Mouse (Mus musculus) forebrain, embryonic 14.5 days (tissue): ENCODE measurements around the gene Dner. TPM values are rescaled to one million over a fixed set of nuclear protein-coding genes. Genes with fewer than 3 reads are reported as not detected.

Source experiments
- ATAC-seq: fragments of 200-750 bp; cut with Nextera tagmentation; 2 replicates; pipeline ENCODE4 v1.8.0; 2017; ENCODE audit warnings: mild to moderate bottlenecking, moderate library complexity
- DNase-seq: peaks from one replicate; pipeline ENCODE4 v3.0.0-alpha.2; 2015; ENCODE audit warnings: low spot score
- H3K27ac ChIP-seq: fragments of 300-500 bp; sonication (generic); 2 replicates; pipeline ENCODE4 v1.5.1; 2014; ENCODE audit warnings: low read depth, mild to moderate bottlenecking, control low read depth, low read length, moderate library complexity
- H3K27me3 ChIP-seq: fragments of 300-500 bp; sonication (generic); replicated peaks from 2 replicates; pipeline ENCODE4 v1.6.1; 2014; ENCODE audit warnings: low read length, control low read depth, mixed read lengths; ENCODE audit not compliant: control insufficient read depth, insufficient read depth
- H3K36me3 ChIP-seq: fragments of 300-500 bp; sonication (generic); 2 replicates; pipeline ENCODE4 v1.6.1; 2014; ENCODE audit warnings: low read length, control low read depth; ENCODE audit not compliant: control insufficient read depth, insufficient read depth
- H3K4me1 ChIP-seq: fragments of 300-500 bp; sonication (generic); 2 replicates; pipeline ENCODE4 v1.6.1; 2014; ENCODE audit warnings: antibody characterized with exemption, low read length, control low read depth; ENCODE audit not compliant: control insufficient read depth, insufficient read depth
- H3K4me2 ChIP-seq: fragments of 300-500 bp; sonication (generic); 2 replicates; pipeline ENCODE4 v1.6.1; 2014; ENCODE audit warnings: mild to moderate bottlenecking, control low read depth, low read length
- H3K4me3 ChIP-seq: fragments of 300-500 bp; sonication (generic); 2 replicates; pipeline ENCODE4 v1.5.1; 2014; ENCODE audit warnings: low read depth, low read length, control low read depth
- H3K9ac ChIP-seq: fragments of 300-500 bp; sonication (generic); 2 replicates; pipeline ENCODE4 v1.6.1; 2014; ENCODE audit warnings: mild to moderate bottlenecking, low read length, control low read depth, moderate library complexity
- H3K9me3 ChIP-seq: fragments of 300-500 bp; sonication (generic); replicated peaks from 2 replicates; pipeline ENCODE4 v1.6.1; 2016; ENCODE audit warnings: low read length, control low read depth, mixed read lengths; ENCODE audit not compliant: control insufficient read depth
- WGBS: fragments of 180-500 bp; shearing (Covaris S2); extraction: QIAGEN DNeasy Blood & Tissue Kit; methylation state at CpG from one replicate; pipeline ENCODE4 v1.1.7; 2014; 5-methylcytosine and 5-hydroxymethylcytosine counted together
- polyA plus RNA-seq: library from polyadenylated mRNA; unstranded; fragments of >200 nt; fragmentation: Nextera tagmentation; extraction: Ambion mirVana; gene quantifications from 2 replicates; pipeline ENCODE4 v1.2.1, GENCODE M21; 2014

Gene Dner
- polyA plus RNA-seq, 1 experiment from 2014 or later: 103 TPM

DNA sequence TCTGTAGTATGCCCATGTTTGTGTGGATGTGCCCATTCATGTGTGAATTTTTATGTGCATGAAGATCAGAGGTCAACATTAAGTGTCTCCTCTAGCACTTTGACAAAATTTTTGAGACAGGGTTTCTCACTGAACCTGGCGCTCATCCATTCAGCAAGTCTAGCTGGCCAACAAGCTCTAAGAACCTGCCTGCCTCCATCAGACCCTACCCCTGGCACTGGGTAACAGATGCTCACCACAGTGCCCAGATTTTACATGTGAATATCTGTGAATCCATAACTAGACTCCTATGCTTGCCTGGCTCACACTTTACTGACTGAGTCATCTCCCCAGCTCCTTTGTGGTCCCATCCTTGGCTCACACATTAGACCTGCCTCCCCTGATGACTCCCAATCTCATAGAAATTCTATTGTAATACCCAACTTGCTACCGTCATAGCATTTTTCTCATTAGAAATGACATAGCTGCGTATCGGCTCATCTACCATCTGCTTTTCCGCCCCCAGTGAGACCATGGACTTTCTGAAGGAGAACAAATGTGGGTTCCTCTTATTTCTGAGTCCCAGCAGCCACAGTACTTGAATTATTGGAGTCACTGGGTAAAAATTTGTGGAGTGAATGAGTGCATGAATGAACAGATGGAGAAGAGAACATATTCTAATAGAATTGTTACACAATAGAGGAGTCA, 231.9 kb downstream of the Dner start:
- 96% methylated on average over 5 of the region's 5 CpGs for WGBS
- Histone ChIP-seq H3K9ac (no peak overlapping the region), H3K4me1 (no peaks in the 10 kb centered on the region), H3K4me3 (no peak overlapping the region), H3K9me3 (no peaks in the 10 kb centered on the region), H3K36me3 (no peaks in the 10 kb centered on the region), H3K4me2 (no peak overlapping the region), H3K27me3 (no peaks in the 10 kb centered on the region), H3K27ac (no peak overlapping the region)
- no peak for DNase-seq
- no peak for ATAC-seq

DNA sequence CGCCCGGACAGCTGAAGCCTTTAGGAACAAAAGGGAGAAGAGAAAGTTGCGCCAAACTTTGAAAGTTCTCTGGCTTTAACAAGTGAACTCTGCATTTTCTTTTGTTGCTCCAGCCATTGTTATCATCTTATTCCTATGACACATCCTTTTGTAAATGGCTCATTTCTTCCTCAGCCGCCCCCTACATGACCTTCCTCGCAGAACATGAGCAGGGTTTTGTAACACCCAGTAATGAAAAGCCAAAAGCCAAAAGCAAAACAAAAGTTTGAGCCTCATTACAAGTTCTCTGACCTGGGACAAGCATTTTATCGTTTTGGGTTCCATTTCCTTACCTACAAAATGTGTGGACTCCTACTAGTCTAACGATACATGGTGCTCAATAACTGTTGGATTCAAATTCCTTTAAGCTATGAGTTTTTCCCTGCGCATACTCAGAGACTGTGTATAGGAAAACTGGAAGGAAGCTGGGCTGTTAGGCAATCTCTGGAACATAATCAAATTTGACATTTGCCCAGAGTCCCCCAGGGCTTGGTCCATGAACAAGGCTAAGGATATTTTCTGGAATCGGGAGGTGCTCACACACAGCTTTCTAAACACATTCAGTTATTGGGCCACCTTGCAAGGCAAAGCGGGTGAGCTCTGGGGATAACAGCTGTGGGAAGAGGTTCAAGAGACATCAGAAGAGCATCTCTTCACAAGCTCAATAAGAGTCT, 246.3 kb downstream of the Dner start:
- no peak for ATAC-seq
- Histone ChIP-seq H3K4me1 (no peaks in the 10 kb centered on the region), H3K36me3 (no peaks in the 10 kb centered on the region), H3K9me3 (no peaks in the 10 kb centered on the region), H3K4me2 (no peak overlapping the region), H3K27ac (no peak overlapping the region), H3K9ac (no peak overlapping the region), H3K27me3 (no peaks in the 10 kb centered on the region), H3K4me3 (no peak overlapping the region)
- no peak for DNase-seq
- 87% methylated on average over 10 of the region's 10 CpGs for WGBS

DNA sequence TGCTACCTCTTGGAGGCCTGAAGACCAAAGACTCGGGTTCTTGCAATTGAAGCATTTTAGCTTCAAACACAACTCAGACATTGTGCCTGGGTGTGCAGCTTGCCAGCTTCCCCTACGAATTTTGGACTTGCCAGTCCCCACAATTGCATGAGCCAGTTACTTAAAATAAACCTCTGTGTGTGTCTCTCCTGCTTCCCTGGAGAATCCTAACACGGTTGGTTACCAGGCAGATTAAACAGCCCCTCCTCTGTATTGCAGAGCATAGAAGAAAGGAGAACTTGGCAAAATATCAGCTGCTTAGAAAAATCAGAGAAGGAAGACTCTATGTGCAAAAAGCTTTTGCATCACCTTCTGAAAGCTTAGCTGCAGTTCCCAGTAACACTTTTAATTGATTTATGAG, 252.4 kb downstream of the Dner start:
- no peak for ATAC-seq
- WGBS: 51% methylated on average over 3 of the region's 3 CpGs
- peak; percentile 55 for DNase-seq
- Histone ChIP-seq H3K36me3 (no peaks in the 10 kb centered on the region), H3K4me3 (no peak overlapping the region), H3K4me1 (no peaks in the 10 kb centered on the region), H3K27ac (no peak overlapping the region), H3K4me2 (no peak overlapping the region), H3K9me3 (no peaks in the 10 kb centered on the region), H3K27me3 (no peaks in the 10 kb centered on the region), H3K9ac (no peak overlapping the region)

DNA sequence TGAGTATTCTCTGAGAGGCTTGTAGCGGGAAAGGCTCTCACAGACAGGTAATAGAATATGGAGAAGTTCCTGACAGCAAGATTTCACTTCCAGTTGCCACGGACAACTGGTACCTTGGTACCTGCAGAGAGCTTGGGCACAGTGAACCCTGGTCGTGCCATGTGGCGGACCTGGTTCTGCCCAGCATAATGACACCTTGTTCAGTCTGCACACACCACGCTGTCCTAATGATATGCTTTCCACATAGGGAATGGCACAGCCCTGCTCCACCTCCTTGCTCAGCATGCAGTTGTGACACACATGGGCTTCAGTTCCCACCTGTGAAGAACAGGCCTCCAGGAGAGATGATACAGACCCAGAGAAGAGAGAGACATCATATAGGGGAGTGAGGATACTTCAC, 253.0 kb downstream of the Dner start:
- no peaks in the 10 kb centered on the region for H3K9me3 ChIP-seq
- H3K27me3 ChIP-seq: no peaks in the 10 kb centered on the region
- ATAC-seq: no peak
- WGBS: 92% methylated on average over 5 of the region's 5 CpGs
- H3K4me2 ChIP-seq: no peak overlapping the region
- H3K27ac ChIP-seq: no peak overlapping the region
- DNase-seq: no peak
- no peaks in the 10 kb centered on the region for H3K4me1 ChIP-seq
- H3K4me3 ChIP-seq: no peak overlapping the region
- no peak overlapping the region for H3K9ac ChIP-seq
- no peaks in the 10 kb centered on the region for H3K36me3 ChIP-seq

DNA sequence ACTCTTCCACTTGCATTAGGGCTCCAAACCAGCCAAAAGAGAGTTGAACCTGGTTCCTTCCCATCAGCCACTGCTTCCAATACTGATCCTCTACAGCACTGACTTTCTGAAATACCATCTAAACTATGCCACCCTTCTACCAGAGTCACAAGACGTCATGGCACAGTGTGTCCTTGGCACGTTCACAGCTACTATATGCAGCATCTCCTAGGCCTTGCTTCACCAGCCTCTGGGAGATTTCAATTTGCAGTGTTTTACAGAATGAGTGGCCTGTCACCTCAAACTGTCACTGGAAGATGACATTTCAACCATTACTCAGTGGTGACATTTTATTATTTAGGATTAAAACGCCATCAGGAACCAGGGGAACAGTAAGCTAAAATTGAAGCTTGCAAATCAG, 254.6 kb downstream of the Dner start:
- Histone ChIP-seq H3K9ac (no peak overlapping the region), H3K27ac (peak overlapping the region; percentile 3; the same call in 1 of the 2 replicates), H3K4me3 (no peak overlapping the region), H3K4me1 (no peaks in the 10 kb centered on the region), H3K9me3 (no peaks in the 10 kb centered on the region), H3K36me3 (no peaks in the 10 kb centered on the region), H3K4me2 (no peak overlapping the region), H3K27me3 (no peaks in the 10 kb centered on the region)
- no peak for DNase-seq
- no peak for ATAC-seq
- WGBS: 82% methylated on average over 3 of the region's 3 CpGs

DNA sequence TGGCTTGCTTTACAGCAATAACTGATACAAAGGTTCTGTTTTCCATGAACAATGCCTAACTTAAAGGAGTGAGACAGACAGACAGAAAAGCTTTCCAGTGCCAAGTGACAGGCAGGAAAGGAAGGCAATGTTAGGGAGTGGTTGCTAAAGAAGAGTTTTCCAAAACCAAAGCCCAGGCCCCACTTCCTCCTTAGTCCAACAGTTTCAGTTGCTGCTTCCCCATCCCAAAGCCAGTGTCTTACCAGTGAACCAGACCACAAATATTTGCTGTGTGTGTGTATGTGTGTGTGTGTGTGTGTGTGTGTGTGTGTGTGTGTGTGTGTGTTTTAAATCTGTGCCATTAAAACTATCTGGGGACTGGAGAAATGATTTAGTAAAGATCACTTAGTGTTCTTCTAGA, 258.5 kb downstream of the Dner start:
- Histone ChIP-seq H3K27me3 (no peaks in the 10 kb centered on the region), H3K4me2 (no peak overlapping the region), H3K27ac (no peak overlapping the region), H3K4me1 (no peaks in the 10 kb centered on the region), H3K4me3 (no peak overlapping the region), H3K36me3 (no peaks in the 10 kb centered on the region), H3K9me3 (no peaks in the 10 kb centered on the region), H3K9ac (no peak overlapping the region)
- no peak for ATAC-seq
- no peak for DNase-seq

DNA sequence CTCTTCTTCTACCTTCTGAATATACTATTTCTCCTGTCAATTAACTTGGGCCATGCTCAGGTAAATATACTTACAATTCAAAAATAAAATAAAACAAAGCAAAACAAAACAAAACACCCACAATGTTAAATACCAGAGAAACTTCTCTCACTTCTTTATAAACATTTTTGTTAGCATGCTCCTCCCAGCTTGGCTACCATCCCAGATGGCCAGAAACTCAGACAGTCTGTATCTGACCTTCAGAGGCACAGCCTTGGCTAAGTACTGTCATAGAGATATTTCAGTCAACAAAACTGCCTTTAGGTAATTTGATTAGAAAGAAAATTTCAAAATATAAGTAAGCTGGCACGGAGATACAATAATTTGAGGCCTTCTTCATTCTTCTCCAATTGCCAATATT, 259.7 kb downstream of the Dner start:
- DNase-seq: no peak
- H3K36me3 ChIP-seq: no peaks in the 10 kb centered on the region
- no peak overlapping the region for H3K4me3 ChIP-seq
- H3K9ac ChIP-seq: no peak overlapping the region
- no peak overlapping the region for H3K4me2 ChIP-seq
- no peak overlapping the region for H3K27ac ChIP-seq
- WGBS: 69% methylated on average over 1 of the region's 1 CpGs
- no peak for ATAC-seq
- H3K27me3 ChIP-seq: no peaks in the 10 kb centered on the region
- no peaks in the 10 kb centered on the region for H3K4me1 ChIP-seq
- H3K9me3 ChIP-seq: no peaks in the 10 kb centered on the region

DNA sequence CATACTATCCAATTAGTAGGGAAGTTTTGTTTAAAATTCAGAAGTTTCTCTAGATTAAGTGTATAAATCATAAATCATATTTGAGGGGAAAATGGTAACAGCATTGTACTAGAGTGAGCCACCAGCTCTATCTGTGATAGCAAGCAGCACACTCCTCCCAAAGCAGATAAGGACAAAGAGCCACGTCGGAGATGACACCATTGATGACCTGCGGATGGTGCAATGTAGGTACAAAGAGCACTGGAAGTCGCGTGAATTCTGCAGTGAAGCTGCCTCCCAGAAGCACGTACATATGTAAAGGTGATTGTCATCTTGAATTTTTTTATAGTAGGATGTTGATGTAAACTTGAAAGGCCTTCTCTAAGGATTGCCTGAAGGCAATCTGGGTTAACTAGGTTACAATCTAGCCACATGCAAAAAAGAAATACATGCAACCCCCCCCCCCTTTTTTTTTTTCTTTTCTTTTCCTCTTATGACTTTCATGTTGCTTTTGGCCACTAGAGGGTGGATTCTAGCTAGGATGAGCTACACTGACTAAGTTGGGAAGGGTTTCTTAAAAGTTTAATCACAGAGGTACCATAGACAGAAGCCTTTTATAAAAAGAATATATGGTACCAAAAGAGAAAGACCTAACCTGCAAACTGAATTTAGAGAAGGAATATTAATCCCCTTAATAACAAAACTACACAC, 262.6 kb downstream of the Dner start:
- WGBS: 81% methylated on average over 6 of the region's 6 CpGs
- no peaks in the 10 kb centered on the region for H3K4me1 ChIP-seq
- no peaks in the 10 kb centered on the region for H3K9me3 ChIP-seq
- no peak overlapping the region for H3K4me2 ChIP-seq
- no peak overlapping the region for H3K9ac ChIP-seq
- no peak overlapping the region for H3K4me3 ChIP-seq
- H3K27ac ChIP-seq: no peak overlapping the region
- peak; percentile 54 for DNase-seq
- H3K27me3 ChIP-seq: no peaks in the 10 kb centered on the region
- no peak for ATAC-seq
- no peaks in the 10 kb centered on the region for H3K36me3 ChIP-seq

DNA sequence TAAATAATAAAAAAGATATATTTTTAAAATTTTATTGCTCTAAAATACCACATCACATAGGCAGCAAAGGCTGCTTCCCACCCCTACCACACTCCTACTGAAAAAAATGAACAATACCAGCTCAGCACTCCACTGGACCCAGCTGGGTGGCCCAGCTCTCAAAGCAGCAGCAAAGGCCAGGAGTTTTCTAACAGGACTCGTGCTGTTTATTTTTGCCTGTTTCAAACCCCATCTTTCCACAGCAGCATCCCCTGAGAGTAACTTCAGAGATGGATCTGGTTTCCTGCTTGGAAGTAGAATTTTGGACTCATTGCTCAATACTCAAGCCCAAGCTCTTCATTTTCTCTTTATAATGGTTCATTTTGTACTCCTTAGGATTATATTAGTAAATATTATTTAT, 263.7 kb downstream of the Dner start:
- no peak overlapping the region for H3K4me3 ChIP-seq
- no peaks in the 10 kb centered on the region for H3K36me3 ChIP-seq
- H3K4me1 ChIP-seq: no peaks in the 10 kb centered on the region
- no peaks in the 10 kb centered on the region for H3K27me3 ChIP-seq
- H3K9me3 ChIP-seq: no peaks in the 10 kb centered on the region
- no peak for ATAC-seq
- no peak overlapping the region for H3K9ac ChIP-seq
- no peak overlapping the region for H3K27ac ChIP-seq
- no peak overlapping the region for H3K4me2 ChIP-seq
- 70% methylated on average over 1 of the region's 1 CpGs for WGBS
- no peak for DNase-seq
